Mouse (Mus musculus) lung, postnatal 14 days (tissue): ENCODE measurements around the gene Fastkd3.
"Not testable (repeated sequence)": the region's sequence is repeated elsewhere in the genome, so short reads cannot be mapped to it uniquely, and the experiment has no call there.

Source experiments
- DNase-seq: peaks from one replicate; pipeline ENCODE4 v3.0.0; 2021

The Fastkd3 gene

GRCm38 (mm10) chr13:68581747-68582516, at the start of gene Fastkd3, which contains the start of gene Mtrr:
Gene Fastkd3, plus strand, starts transcription at chr13:68582234.
Gene Mtrr, minus strand, starts transcription at chr13:68582149.
- DNase-seq = peak; percentile 99

- not testable (repeated sequence) for DNase-seq
Measured at GRCm38 (mm10) chr13:68553391-68553790, 28.6 kb upstream of the Fastkd3 start.

GRCm38 (mm10) chr13:68568110-68568509, 13.9 kb upstream of the Fastkd3 start:
- no peak for DNase-seq

- no peak for DNase-seq
Measured at GRCm38 (mm10) chr13:68568548-68568947, 13.5 kb upstream of the Fastkd3 start.

GRCm38 (mm10) chr13:68569589-68570336, 12.3 kb upstream of the Fastkd3 start:
- peak; percentile 75 for DNase-seq

GRCm38 (mm10) chr13:68572247-68572646, 9.8 kb upstream of the Fastkd3 start:
- peak; percentile 13 for DNase-seq

- DNase-seq = peak; percentile 43
Measured at GRCm38 (mm10) chr13:68572966-68573913, 8.8 kb upstream of the Fastkd3 start.

GRCm38 (mm10) chr13:68574398-68574797, 7.6 kb upstream of the Fastkd3 start:
- no peak for DNase-seq

- DNase-seq = peak; percentile 65
Measured at GRCm38 (mm10) chr13:68577945-68578344, 4.1 kb upstream of the Fastkd3 start.

GRCm38 (mm10) chr13:68581086-68581740, 821 bp upstream of the Fastkd3 start:
- DNase-seq = no peak

- DNase-seq = no peak
Measured at GRCm38 (mm10) chr13:68582517-68582780, 415 bp downstream of the Fastkd3 start.

- DNase-seq = no peak
Measured at GRCm38 (mm10) chr13:68583961-68584360, 1.9 kb downstream of the Fastkd3 start.

GRCm38 (mm10) chr13:68585441-68585840, 3.4 kb downstream of the Fastkd3 start:
- no peak for DNase-seq

- no peak for DNase-seq
Measured at GRCm38 (mm10) chr13:68588352-68588751, 6.3 kb downstream of the Fastkd3 start.

- DNase-seq = no peak
Measured at GRCm38 (mm10) chr13:68593797-68594196, 11.8 kb downstream of the Fastkd3 start.

- DNase-seq = no peak
Measured at GRCm38 (mm10) chr13:68597199-68597598, 15.2 kb downstream of the Fastkd3 start, which contains the start of gene 1700001L19Rik. Gene 1700001L19Rik, plus strand, starts transcription at chr13:68597421.

GRCm38 (mm10) chr13:68597667-68598066, 15.6 kb downstream of the Fastkd3 start:
- DNase-seq = no peak

- DNase-seq = no peak
Measured at GRCm38 (mm10) chr13:68598953-68599352, 16.9 kb downstream of the Fastkd3 start.

GRCm38 (mm10) chr13:68601184-68601583, 19.1 kb downstream of the Fastkd3 start:
- peak; percentile 34 for DNase-seq

- DNase-seq = no peak
Measured at GRCm38 (mm10) chr13:68603085-68603484, 21.1 kb downstream of the Fastkd3 start.

GRCm38 (mm10) chr13:68605689-68606126, 23.7 kb downstream of the Fastkd3 start:
- DNase-seq = peak; percentile 39

GRCm38 (mm10) chr13:68607652-68608405, 25.8 kb downstream of the Fastkd3 start:
- DNase-seq = no peak
